Mouse (Mus musculus) liver, postnatal 0 days (tissue): ENCODE measurements at regions not wholly inside any gene's neighbourhood (a gene's known extent, or its start where the extent isn't known, plus 50 kb on each side); places are given as distances from the start of the nearest gene placed in this dataset.

ENCODE experiments used
- CTCF ChIP-seq: sonication (generic); IDR thresholded peaks from 2 replicates; pipeline ENCODE4 v1.5.1; 2016; ENCODE audit warnings: antibody characterized with exemption, low read depth
- EP300 ChIP-seq: IDR thresholded peaks from 2 replicates; pipeline ENCODE4 v1.6.1; 2016; ENCODE audit warnings: antibody characterized with exemption, low read depth, mild to moderate bottlenecking

GRCm38 (mm10) chr4:54481766-54482165 lies 463.1 kb upstream of the Zfp462 start:
- TF ChIP-seq CTCF (no peak), EP300 (no peak)
